Mouse (Mus musculus): ENCODE data around the gene Stim2.

- no peak for TF ChIP-seq POLR2A (IDR thresholded peaks at IDR 0.05; ENCODE audit: low read depth, low read length)
- no peak for TF ChIP-seq E2F4 (IDR thresholded peaks at IDR 0.05; ENCODE audit: insufficient replicate concordance, low read depth, low read length)
- no peak for TF ChIP-seq SIN3A (IDR thresholded peaks at IDR 0.05; ENCODE audit: low read length)
- no peak for TF ChIP-seq RCOR1 (conservative IDR thresholded peaks at IDR 0.05; ENCODE audit: low read depth, low read length)
- TF ChIP-seq JUND (conservative IDR thresholded peaks at IDR 0.05; ENCODE audit: low read depth, low read length): no peak
- TF ChIP-seq CTCF (conservative IDR thresholded peaks at IDR 0.05 in 1 of 2, IDR thresholded peaks at IDR 0.05 in 1 of 2; ENCODE audit: low read depth in 2 of 2, low read length in 2 of 2): no peak
- no peak for TF ChIP-seq MYC (IDR thresholded peaks at IDR 0.05; ENCODE audit: low read depth, low read length)
- TF ChIP-seq EP300 (IDR thresholded peaks at IDR 0.05; ENCODE audit: low read length): no peak
Observed at GRCm38 (mm10) chr5:54155916-54156315, 157.6 kb downstream of the Stim2 start.

Measured in CH12.LX (cell line).